Mouse (Mus musculus): ENCODE data around the gene Mrpl39.

The Mrpl39 gene

DNA sequence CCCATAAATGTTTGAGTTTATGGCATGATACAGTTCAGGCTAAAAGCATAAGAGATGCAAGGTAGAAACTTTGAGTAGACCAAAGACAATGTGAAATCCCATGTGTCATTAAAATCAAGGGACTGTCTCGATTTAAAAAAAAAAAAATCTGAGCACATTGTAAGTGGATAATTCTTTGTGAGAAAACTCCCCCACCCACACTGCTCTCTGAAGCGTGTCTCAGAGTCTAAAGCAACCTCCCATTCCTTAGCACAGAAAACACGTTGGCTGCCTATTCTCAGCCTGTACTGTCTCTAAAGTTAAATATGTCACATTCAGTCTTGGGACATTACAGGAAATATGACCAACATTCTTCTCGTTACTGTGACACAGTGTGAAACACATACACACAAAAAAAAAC lies 53.6 kb downstream of the Mrpl39 start:
- no peak for DNase-seq

DNA sequence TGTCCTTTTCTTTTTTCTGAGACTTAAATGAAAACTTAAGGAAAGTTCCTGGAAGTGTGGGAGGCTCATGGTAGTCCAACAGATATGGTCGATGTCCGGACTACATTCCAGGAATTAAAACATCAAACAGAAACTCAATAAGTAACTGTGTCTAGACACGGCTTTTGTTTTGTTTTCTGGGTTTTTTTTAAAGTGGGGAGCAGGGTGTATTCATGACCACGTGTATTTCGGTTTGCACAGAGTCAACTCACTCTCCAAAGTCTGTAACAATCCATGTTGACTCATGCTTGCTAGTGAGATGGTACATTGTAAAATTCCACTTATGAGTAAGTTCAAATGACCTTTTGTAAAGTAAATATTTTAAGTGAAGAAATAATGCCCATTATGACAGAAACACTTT lies 54.8 kb downstream of the Mrpl39 start:
- no peak for DNase-seq

DNA sequence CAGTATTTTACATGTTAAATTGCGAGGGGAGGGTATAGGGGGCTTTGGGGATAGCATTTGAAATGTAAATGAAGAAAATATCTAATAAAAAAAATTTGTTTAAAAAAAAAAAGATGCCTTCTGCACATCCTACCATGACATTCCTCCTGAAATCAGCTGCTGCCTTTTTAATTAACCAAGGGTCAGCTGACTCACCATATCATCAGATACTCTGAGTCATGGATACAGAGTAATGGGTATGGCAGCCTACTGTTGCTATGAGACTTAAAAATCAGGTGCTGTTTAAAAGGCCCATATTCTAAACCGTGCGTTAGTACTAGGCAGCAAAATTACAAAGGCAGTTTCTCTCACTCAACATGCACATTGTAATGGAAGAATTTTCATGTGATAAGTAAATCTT lies 58.2 kb downstream of the Mrpl39 start:
- DNase-seq = no peak

All from thymus, postnatal 36 days (tissue).